Mouse (Mus musculus) lung, embryonic 15.5 days (tissue): ENCODE measurements around the gene Ttc23. TPM values are rescaled to one million over a fixed set of nuclear protein-coding genes. Genes with fewer than 3 reads are reported as not detected.

ENCODE experiments used
- ATAC-seq: fragments of 200-750 bp; cut with Nextera tagmentation; 2 replicates; pipeline ENCODE4 v1.8.0; 2017; ENCODE audit warnings: moderate number of reproducible peaks, borderline replicate concordance; ENCODE audit not compliant: low FRiP score, low TSS enrichment; ENCODE audit errors: extremely low read depth
- H3K27ac ChIP-seq: fragments of 300-500 bp; sonication (generic); 2 replicates; pipeline ENCODE4 v1.5.1; 2015; ENCODE audit warnings: moderate library complexity, mild to moderate bottlenecking, inconsistent platforms
- H3K27me3 ChIP-seq: fragments of 300-500 bp; sonication (generic); 2 replicates; pipeline ENCODE4 v1.6.1; 2015; ENCODE audit warnings: inconsistent platforms
- H3K36me3 ChIP-seq: fragments of 300-500 bp; sonication (generic); 2 replicates; pipeline ENCODE4 v1.6.1; 2015; ENCODE audit warnings: inconsistent platforms
- H3K4me1 ChIP-seq: fragments of 300-500 bp; sonication (generic); 2 replicates; pipeline ENCODE4 v1.6.1; 2015; ENCODE audit warnings: inconsistent platforms
- H3K4me2 ChIP-seq: fragments of 300-500 bp; sonication (generic); 2 replicates; pipeline ENCODE4 v1.6.1; 2015; ENCODE audit warnings: inconsistent platforms, mild to moderate bottlenecking, moderate library complexity
- H3K4me3 ChIP-seq: fragments of 300-500 bp; sonication (generic); 2 replicates; pipeline ENCODE4 v1.5.1; 2015; ENCODE audit warnings: mild to moderate bottlenecking, inconsistent platforms
- H3K9ac ChIP-seq: fragments of 300-500 bp; sonication (generic); 2 replicates; pipeline ENCODE4 v1.6.1; 2015; ENCODE audit warnings: inconsistent platforms
- H3K9me3 ChIP-seq: fragments of 300-500 bp; sonication (generic); 2 replicates; pipeline ENCODE4 v1.6.1; 2016; ENCODE audit warnings: inconsistent platforms
- WGBS: fragments of 180-500 bp; shearing (Covaris S2); methylation state at CpG from one replicate; pipeline ENCODE4 v1.1.7; 2015; 5-methylcytosine and 5-hydroxymethylcytosine counted together
- microRNA-seq: library from miRNA; unstranded; fragments of <30 nt; microRNA quantifications from one replicate; pipeline ENCODE4, GENCODE M21; 2016
- polyA plus RNA-seq: library from polyadenylated mRNA; unstranded; fragments of >200 nt; fragmentation: Nextera tagmentation; extraction: Ambion mirVana; gene quantifications from 2 replicates; pipeline ENCODE4 v1.2.1, GENCODE M21; 2015

Gene Ttc23
- polyA plus RNA-seq, 1 experiment from 2014 or later = 26.8 TPM

- no peak overlapping the region for H3K9ac ChIP-seq
- 59% methylated on average over 7 of the region's 7 CpGs for WGBS
- H3K4me1 ChIP-seq = peaks cover 10% of the 10 kb centered on the region; the same call in 1 of the 2 replicates
- no peak overlapping the region for H3K4me3 ChIP-seq
- H3K27ac ChIP-seq = no peak overlapping the region
- H3K36me3 ChIP-seq = no peaks in the 10 kb centered on the region
- no peaks in the 10 kb centered on the region for H3K9me3 ChIP-seq
- no peaks in the 10 kb centered on the region for H3K27me3 ChIP-seq
- no peak for ATAC-seq
- no peak overlapping the region for H3K4me2 ChIP-seq
These were observed 144.0 kb downstream of the Ttc23 start for GRCm38 (mm10) chr7:67791256-67791655.

DNA sequence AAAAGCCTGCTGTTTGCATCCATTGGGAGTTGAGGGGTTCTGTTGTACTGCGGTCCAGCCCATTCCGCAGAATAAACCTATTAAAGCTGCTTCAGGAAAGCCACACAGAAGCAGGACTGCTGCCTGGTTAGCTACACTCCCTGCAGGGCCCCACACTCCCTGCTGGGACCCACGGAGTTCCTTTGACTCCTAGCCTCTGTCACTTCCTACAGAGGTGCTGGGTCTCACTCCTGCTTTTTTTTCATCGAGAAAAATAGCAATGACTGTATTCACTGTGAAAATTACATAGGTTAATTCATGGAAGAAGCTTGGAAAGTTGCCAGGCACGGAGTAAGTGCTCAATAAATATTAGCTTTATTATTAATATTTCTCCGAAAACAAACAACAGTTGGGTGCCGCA, 146.2 kb downstream of the Ttc23 start:
- H3K4me1 ChIP-seq = peaks cover 19% of the 10 kb centered on the region
- ATAC-seq = peak; percentile 41; the same call in 1 of the 2 replicates
- H3K4me3 ChIP-seq = no peak overlapping the region
- 33% methylated on average over 7 of the region's 7 CpGs for WGBS
- H3K9me3 ChIP-seq = no peaks in the 10 kb centered on the region
- no peaks in the 10 kb centered on the region for H3K27me3 ChIP-seq
- no peak overlapping the region for H3K9ac ChIP-seq
- H3K36me3 ChIP-seq = no peaks in the 10 kb centered on the region
- no peak overlapping the region for H3K4me2 ChIP-seq
- H3K27ac ChIP-seq = peak overlapping the region; percentile 70

GRCm38 (mm10) chr7:67797065-67797464, 149.9 kb downstream of the Ttc23 start:
- Histone ChIP-seq H3K4me3 (no peak overlapping the region), H3K9me3 (no peaks in the 10 kb centered on the region), H3K27ac (no peak overlapping the region), H3K27me3 (0 out of 2 replicates have a peak, but pooled peaks cover 4% of the 10 kb centered on the region), H3K36me3 (no peaks in the 10 kb centered on the region), H3K9ac (no peak overlapping the region), H3K4me1 (peaks cover 12% of the 10 kb centered on the region), H3K4me2 (no peak overlapping the region)
- 18% methylated on average over 8 of the region's 8 CpGs for WGBS
- no peak for ATAC-seq

GRCm38 (mm10) chr7:67798476-67798875, 151.3 kb downstream of the Ttc23 start:
- ATAC-seq = no peak
- H3K27me3 ChIP-seq = 0 out of 2 replicates have a peak, but pooled peaks cover 4% of the 10 kb centered on the region
- no peak overlapping the region for H3K27ac ChIP-seq
- no peaks in the 10 kb centered on the region for H3K9me3 ChIP-seq
- H3K36me3 ChIP-seq = no peaks in the 10 kb centered on the region
- H3K4me3 ChIP-seq = no peak overlapping the region
- WGBS = 85% methylated on average over 4 of the region's 4 CpGs
- peaks cover 13% of the 10 kb centered on the region for H3K4me1 ChIP-seq
- no peak overlapping the region for H3K4me2 ChIP-seq
- no peak overlapping the region for H3K9ac ChIP-seq

GRCm38 (mm10) chr7:67800547-67800946, 153.3 kb downstream of the Ttc23 start:
- ATAC-seq = no peak
- H3K9me3 ChIP-seq = no peaks in the 10 kb centered on the region
- H3K4me2 ChIP-seq = no peak overlapping the region
- no peak overlapping the region for H3K4me3 ChIP-seq
- WGBS = 85% methylated on average over 6 of the region's 6 CpGs
- H3K36me3 ChIP-seq = no peaks in the 10 kb centered on the region
- H3K4me1 ChIP-seq = peaks cover 20% of the 10 kb centered on the region
- H3K27ac ChIP-seq = no peak overlapping the region
- H3K9ac ChIP-seq = no peak overlapping the region
- 0 out of 2 replicates have a peak, but pooled peaks cover 4% of the 10 kb centered on the region for H3K27me3 ChIP-seq

DNA sequence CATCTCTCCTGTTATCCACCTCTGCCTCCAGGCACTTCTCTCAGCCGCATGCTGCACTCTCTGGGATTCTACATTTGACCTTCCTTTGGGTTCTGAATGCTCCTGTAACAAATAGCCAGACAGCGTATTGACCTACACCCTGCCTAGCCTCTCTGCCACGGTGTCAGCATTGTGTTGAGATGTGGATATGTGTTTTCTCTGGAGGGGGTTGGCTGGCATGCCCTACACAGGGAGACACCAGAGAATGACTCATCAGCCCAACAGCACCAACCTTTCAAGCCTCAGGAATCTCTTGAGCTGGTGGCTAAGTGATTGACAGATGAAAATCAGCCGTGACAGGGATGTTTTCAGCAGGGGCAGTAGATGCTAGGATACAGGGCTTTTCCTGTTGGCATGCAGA, 153.8 kb downstream of the Ttc23 start:
- Histone ChIP-seq H3K4me2 (no peak overlapping the region), H3K4me3 (no peak overlapping the region), H3K9ac (no peak overlapping the region), H3K27me3 (0 out of 2 replicates have a peak, but pooled peaks cover 4% of the 10 kb centered on the region), H3K9me3 (no peaks in the 10 kb centered on the region), H3K4me1 (peaks cover 20% of the 10 kb centered on the region), H3K36me3 (no peaks in the 10 kb centered on the region), H3K27ac (no peak overlapping the region)
- 72% methylated on average over 4 of the region's 4 CpGs for WGBS
- ATAC-seq = no peak

GRCm38 (mm10) chr7:67803015-67803856, 156.0 kb downstream of the Ttc23 start:
- Histone ChIP-seq H3K4me1 (peaks cover 11% of the 10 kb centered on the region), H3K9me3 (no peaks in the 10 kb centered on the region), H3K4me3 (peak overlapping the region; percentile 38), H3K27ac (no peak overlapping the region), H3K36me3 (no peaks in the 10 kb centered on the region), H3K4me2 (peak overlapping the region; percentile 72), H3K9ac (peak overlapping the region; percentile 1; the same call in 1 of the 2 replicates), H3K27me3 (0 out of 2 replicates have a peak, but pooled peaks cover 4% of the 10 kb centered on the region)
- ATAC-seq = peak; percentile 77
- 10% methylated on average over 28 of the region's 28 CpGs for WGBS

GRCm38 (mm10) chr7:67803857-67804215, 156.6 kb downstream of the Ttc23 start:
- Histone ChIP-seq H3K9ac (peak overlapping the region; percentile 1; the same call in 1 of the 2 replicates), H3K27me3 (0 out of 2 replicates have a peak, but pooled peaks cover 4% of the 10 kb centered on the region), H3K9me3 (no peaks in the 10 kb centered on the region), H3K4me1 (peaks cover 11% of the 10 kb centered on the region), H3K4me2 (peak overlapping the region; percentile 72), H3K36me3 (no peaks in the 10 kb centered on the region), H3K27ac (no peak overlapping the region), H3K4me3 (peak overlapping the region; percentile 38)
- 0 out of 2 replicates have a peak, but pooled peaks have one; percentile 15 for ATAC-seq
- WGBS = 14% methylated on average over 12 of the region's 13 CpGs

Small RNA genes within 50 kb of the gene (microRNA-seq; reads per million reads assigned to microRNA genes)
- not detected for gene Gm23844

Other genes with a start within 250 kb of the Ttc23 start
- 12.7 and 14.5 TPM in 2 replicates for gene Lrrc28, start 2.1 kb upstream of the Ttc23 start, polyA plus RNA-seq
- 9.7 and 12.7 TPM in 2 replicates for gene Synm, start 112.3 kb downstream of the Ttc23 start, polyA plus RNA-seq